Mouse (Mus musculus): ENCODE data around the gene Dnaaf3.

The Dnaaf3 gene

DNA sequence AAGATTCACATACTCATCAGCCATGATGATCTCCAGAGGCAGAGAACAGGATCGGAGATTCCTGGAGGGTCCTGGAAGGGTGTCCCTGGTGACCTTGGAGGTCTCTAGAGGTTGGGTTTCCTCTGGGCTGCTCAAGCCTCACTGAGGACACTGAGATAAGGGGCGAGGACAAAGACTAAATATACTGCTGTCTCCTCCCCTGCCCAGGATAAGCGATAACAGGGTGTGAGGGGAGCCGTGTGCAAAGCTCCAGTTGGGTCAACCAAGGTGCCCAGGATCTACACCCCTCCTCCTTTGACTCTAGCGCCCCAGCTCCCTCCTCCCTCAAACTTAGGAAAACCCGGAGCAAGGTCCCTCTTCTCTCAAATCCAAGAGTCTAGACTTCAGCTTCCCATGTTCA is 10.0 kb downstream of the Dnaaf3 start:
- DNase-seq (ENCODE audit: low read depth, low spot score): no peak

- no peak for DNase-seq (ENCODE audit: low read depth, low spot score)
Measured at GRCm38 (mm10) chr7:4521231-4522003, 10.8 kb downstream of the Dnaaf3 start.

- DNase-seq (ENCODE audit: low read depth, low spot score): no peak
Measured at GRCm38 (mm10) chr7:4518487-4518886, 13.8 kb downstream of the Dnaaf3 start.

DNA sequence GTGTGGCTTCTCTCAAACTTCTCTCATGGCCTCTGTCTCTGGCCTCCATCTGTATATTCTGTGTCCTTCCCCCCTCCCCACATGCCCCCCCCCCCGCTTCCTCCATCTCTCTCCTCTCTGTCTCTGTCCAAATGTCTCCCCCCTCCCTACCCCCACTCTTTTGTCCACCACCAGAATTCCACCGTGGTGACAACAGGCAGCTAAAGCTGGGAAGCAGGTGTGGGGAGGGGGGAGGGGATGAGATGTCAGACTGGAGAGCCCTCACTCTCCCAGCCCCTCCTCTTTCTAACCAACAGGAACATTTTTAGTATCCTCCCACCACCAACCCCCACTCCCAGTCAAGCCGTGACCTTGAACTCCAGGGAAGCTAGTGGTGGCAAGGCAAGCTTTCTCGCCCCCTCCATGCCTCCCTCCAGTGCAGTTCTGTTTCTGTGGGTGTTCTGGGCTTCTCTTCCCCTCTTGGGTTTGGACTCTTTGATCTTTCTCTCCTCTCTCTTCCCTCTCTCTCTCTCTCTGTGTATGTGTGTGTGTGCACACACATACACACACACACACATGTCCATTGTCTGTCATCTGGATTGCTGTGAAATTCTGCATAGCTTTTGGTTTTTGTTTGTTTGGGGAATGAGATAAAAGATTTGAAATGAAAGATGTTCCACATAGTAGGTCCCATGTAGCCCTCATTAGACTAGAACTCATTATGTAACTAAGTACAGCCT is 15.8 kb downstream of the Dnaaf3 start, which contains the start of gene Tnnt1:
TSS of gene Tnnt1 (minus strand) at position 51 of the 719 bp plus-strand sequence.
- no peak for DNase-seq (ENCODE audit: low read depth, low spot score)

DNA sequence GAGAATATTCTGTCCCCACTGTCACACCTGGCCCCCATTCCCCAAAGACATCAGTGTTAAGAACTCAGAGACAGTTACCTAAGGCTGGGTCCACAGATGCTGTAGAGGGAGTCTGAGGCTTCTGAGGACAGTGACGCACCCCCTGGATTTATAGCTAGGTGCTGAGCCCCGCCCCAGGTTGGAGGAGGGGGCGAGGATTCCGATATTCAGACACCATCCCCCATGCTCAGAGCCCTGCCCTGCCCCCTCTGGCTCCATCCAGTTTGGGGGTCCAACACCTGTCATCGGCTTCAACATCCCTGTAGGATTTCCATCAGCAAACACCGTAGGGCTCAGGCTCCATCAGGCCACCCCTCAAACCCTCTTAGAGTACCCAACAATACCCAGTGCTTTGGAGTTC is 16.4 kb downstream of the Dnaaf3 start:
- no peak for DNase-seq (ENCODE audit: low read depth, low spot score)

- DNase-seq (ENCODE audit: low read depth, low spot score): no peak
Measured at GRCm38 (mm10) chr7:4513829-4514712, 18.2 kb downstream of the Dnaaf3 start.

DNA sequence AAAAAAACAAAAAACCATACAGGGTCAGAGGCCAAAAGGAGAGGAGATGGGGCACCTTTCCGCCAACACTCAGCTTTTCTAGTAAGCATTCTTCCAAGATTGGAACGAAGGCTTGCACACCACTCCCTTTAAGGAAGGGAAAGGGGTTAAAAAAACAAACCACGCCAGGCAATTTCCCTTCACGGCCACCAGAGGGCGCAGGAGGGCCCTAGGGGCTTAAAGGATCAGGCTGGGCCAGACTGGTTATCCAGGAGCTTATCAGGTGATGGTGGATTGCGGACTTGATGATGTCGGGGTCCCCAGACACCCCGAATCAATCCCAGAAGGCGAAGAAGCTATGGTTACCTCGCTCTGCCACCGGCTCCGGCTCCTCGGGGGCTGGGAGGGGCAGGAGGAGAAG is 19.0 kb downstream of the Dnaaf3 start:
- no peak for DNase-seq (ENCODE audit: low read depth, low spot score)

- DNase-seq (ENCODE audit: low read depth, low spot score): no peak
Measured at GRCm38 (mm10) chr7:4511489-4512224, 20.6 kb downstream of the Dnaaf3 start.

GRCm38 (mm10) chr7:4509863-4510608 is 22.2 kb downstream of the Dnaaf3 start:
- DNase-seq (ENCODE audit: low read depth, low spot score): peak; percentile 74

- DNase-seq (ENCODE audit: low read depth, low spot score): no peak
Measured at GRCm38 (mm10) chr7:4508739-4509116, 23.5 kb downstream of the Dnaaf3 start.

DNA sequence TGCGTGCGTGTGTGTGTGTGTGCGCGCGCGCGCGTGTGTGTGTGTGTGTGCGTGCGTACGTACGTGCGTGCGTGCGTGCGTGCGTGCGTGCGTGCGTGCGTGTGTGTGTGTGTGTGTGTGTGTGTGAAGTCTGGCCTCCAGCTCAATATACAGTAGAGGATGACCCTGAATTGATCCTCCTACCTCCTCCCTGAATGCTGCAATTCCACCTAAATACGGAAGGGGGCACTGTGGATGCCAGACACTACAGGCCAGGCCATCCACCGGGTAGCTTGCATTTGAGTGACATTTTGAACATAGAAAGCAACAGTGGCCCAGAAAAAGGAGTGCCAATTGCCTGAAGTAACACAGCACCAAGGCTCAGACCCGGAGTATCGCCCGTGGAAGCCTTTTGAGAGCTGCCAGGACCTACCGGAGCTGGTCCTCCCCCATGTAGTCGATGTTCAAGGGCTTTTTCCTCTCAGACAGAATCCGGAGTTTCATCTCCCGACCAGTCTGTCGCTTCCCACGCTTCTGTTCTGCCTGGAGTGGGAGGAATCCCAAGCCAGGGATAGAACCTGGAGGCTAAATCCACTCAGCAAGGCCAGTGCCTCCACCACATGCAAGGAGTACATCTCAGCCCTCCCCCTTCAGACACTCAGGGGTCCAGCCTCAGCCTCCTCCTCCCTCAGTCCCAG is 24.1 kb downstream of the Dnaaf3 start:
- no peak for DNase-seq (ENCODE audit: low read depth, low spot score)

DNA sequence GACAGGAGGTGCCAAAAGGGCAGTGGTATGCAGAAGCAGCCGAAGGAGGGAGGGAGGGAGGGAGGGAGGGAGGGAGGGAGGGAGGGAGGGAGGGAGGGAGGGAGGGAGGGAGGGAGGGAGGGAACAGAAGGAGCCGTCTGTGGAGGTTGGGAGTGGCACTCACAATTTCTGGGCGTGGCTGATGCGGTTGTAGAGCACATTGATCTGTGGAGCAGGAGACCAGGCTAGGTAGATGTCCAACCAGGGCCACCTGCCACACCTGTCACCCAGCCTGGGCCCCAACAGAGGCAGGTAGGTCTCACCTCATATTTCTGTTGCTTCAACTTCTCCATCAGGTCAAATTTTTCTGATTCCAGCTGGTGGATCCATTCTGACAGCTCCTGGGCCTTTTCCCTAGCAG is 25.0 kb downstream of the Dnaaf3 start:
- no peak for DNase-seq (ENCODE audit: low read depth, low spot score)

DNA sequence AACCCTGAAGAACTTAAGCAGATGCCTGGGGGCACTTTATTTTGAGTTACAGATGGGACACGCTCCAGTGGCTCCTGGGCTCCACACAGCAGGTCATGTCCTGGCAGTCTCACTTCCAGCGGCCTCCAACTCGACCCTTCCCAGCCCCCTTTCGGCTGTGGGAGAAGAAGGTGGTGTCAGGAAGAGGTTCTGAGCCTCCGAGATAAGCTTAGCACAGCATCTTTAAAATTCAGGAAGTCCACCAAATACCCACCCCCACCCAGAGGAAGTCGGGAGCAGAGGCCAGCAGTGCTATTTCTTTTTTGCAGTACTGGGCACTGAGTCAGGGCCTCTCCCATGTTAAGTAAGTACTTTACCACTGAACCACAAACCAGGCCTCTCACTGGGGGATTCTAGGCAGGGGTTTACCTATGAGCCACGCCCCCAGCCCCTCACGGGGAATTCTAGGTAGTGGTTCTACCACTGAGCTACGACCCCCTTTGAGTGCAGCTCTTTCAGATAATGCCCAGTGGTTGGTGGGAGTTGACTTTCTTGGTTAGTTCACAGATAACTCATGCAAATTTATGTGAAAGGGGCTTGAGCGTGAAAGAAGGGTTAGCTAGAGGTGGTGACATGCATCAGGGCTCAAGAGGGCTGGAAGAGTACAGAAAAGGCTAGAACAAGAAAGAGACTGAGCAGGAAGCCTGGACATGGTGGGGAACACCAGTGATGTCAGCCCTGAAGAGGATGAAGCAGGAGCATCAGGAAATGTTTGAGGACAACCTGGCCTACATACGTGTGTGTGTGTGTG is 27.4 kb downstream of the Dnaaf3 start:
- DNase-seq (ENCODE audit: low read depth, low spot score): no peak

- no peak for DNase-seq (ENCODE audit: low read depth, low spot score)
Measured at GRCm38 (mm10) chr7:4503858-4504257, 28.4 kb downstream of the Dnaaf3 start.

DNA sequence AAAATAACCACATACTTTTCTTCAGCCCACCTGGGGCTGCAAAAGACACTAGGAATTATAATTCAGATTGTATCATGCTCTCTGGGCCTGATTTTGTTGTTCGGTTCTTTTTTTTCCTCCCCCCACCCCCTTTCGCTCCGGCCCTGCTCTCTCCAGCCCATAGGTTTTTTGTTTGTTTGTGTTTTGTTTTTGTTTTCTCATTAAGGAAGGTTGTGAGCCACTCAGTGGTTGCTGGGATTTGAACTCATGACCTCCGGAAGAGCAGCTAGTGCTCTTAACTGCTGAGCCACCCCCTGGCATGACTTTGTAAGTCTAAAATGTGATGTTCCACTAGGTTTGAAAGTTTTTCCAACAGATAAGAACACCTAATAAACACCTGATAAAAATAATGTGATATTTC is 29.2 kb downstream of the Dnaaf3 start:
- no peak for DNase-seq (ENCODE audit: low read depth, low spot score)

- no peak for DNase-seq (ENCODE audit: low read depth, low spot score)
Measured at GRCm38 (mm10) chr7:4502421-4503090, 29.7 kb downstream of the Dnaaf3 start.

- peak; percentile 86 for DNase-seq (ENCODE audit: low read depth, low spot score)
Measured at GRCm38 (mm10) chr7:4501558-4502397, 30.5 kb downstream of the Dnaaf3 start, which contains the start of gene Ppp1r12c. TSS of gene Ppp1r12c (minus strand) at chr7:4501680.

All from embryo, embryonic 11.5 days (tissue).